Mouse (Mus musculus): Measurements from ENCODE around the gene Bbs9.

The Bbs9 gene

GRCm38 (mm10) chr9:22754081-22754672, 278.7 kb downstream of the Bbs9 start:
- no peak for DNase-seq

GRCm38 (mm10) chr9:22758487-22758886, 283.0 kb downstream of the Bbs9 start:
- DNase-seq = no peak

GRCm38 (mm10) chr9:22759241-22759640, 283.7 kb downstream of the Bbs9 start:
- no peak for DNase-seq

GRCm38 (mm10) chr9:22760376-22760775, 284.9 kb downstream of the Bbs9 start:
- no peak for DNase-seq

- DNase-seq = no peak
Observed at GRCm38 (mm10) chr9:22761487-22761886, 286.0 kb downstream of the Bbs9 start.

- no peak for DNase-seq
Observed at GRCm38 (mm10) chr9:22765618-22766220, 290.2 kb downstream of the Bbs9 start.

GRCm38 (mm10) chr9:22767154-22767553, 291.6 kb downstream of the Bbs9 start:
- no peak for DNase-seq

GRCm38 (mm10) chr9:22767860-22768259, 292.3 kb downstream of the Bbs9 start:
- no peak for DNase-seq

- DNase-seq = no peak
Observed at GRCm38 (mm10) chr9:22771785-22772184, 296.3 kb downstream of the Bbs9 start.

GRCm38 (mm10) chr9:22776246-22776961, 300.9 kb downstream of the Bbs9 start:
- DNase-seq = no peak

- no peak for DNase-seq
Observed at GRCm38 (mm10) chr9:22777425-22777824, 301.9 kb downstream of the Bbs9 start.

GRCm38 (mm10) chr9:22779631-22780030, 304.1 kb downstream of the Bbs9 start:
- no peak for DNase-seq

GRCm38 (mm10) chr9:22786006-22786405, 310.5 kb downstream of the Bbs9 start:
- DNase-seq = no peak

GRCm38 (mm10) chr9:22788423-22788822, 312.9 kb downstream of the Bbs9 start:
- DNase-seq = no peak

GRCm38 (mm10) chr9:22788850-22789249, 313.3 kb downstream of the Bbs9 start:
- no peak for DNase-seq

GRCm38 (mm10) chr9:22789380-22790168, 314.1 kb downstream of the Bbs9 start:
- DNase-seq = no peak

- no peak for DNase-seq
Observed at GRCm38 (mm10) chr9:22791208-22791607, 315.7 kb downstream of the Bbs9 start.

GRCm38 (mm10) chr9:22791750-22792149, 316.2 kb downstream of the Bbs9 start:
- no peak for DNase-seq

- no peak for DNase-seq
Observed at GRCm38 (mm10) chr9:22793698-22794097, 318.2 kb downstream of the Bbs9 start.

GRCm38 (mm10) chr9:22800675-22801074, 325.2 kb downstream of the Bbs9 start:
- DNase-seq = no peak

GRCm38 (mm10) chr9:22805981-22806380, 330.5 kb downstream of the Bbs9 start:
- no peak for DNase-seq

GRCm38 (mm10) chr9:22806494-22806893, 331.0 kb downstream of the Bbs9 start:
- no peak for DNase-seq

GRCm38 (mm10) chr9:22807693-22808092, 332.2 kb downstream of the Bbs9 start:
- no peak for DNase-seq

Data from lung, adult 18-20 months (tissue).